Mouse (Mus musculus) limb, embryonic 14.5 days (tissue): ENCODE results near the gene Glrx3. TPM values are rescaled to one million over a fixed set of nuclear protein-coding genes. Genes with fewer than 3 reads are reported as not detected.

Source experiments
- ATAC-seq: fragments of 200-750 bp; cut with Nextera tagmentation; 2 replicates; pipeline ENCODE4 v1.8.0; 2017; ENCODE audit warnings: low read depth, moderate number of reproducible peaks, moderate TSS enrichment; ENCODE audit not compliant: low FRiP score
- DNase-seq: peaks from one replicate; pipeline ENCODE4 v3.0.0-alpha.2; 2015; ENCODE audit warnings: low spot score
- H3K27ac ChIP-seq: fragments of 300-500 bp; sonication (generic); replicated peaks from 2 replicates; pipeline ENCODE4 v1.5.1; 2014; ENCODE audit warnings: low read depth, mild to moderate bottlenecking, low read length, moderate library complexity, mixed read lengths
- H3K27me3 ChIP-seq: fragments of 300-500 bp; sonication (generic); 2 replicates; pipeline ENCODE4 v1.6.1; 2014; ENCODE audit warnings: low read length, mixed read lengths; ENCODE audit not compliant: control insufficient read depth, insufficient read depth
- H3K36me3 ChIP-seq: fragments of 300-500 bp; sonication (generic); 2 replicates; pipeline ENCODE4 v1.6.1; 2014; ENCODE audit warnings: mild to moderate bottlenecking, low read length, moderate library complexity, mixed read lengths; ENCODE audit not compliant: control insufficient read depth, insufficient read depth
- H3K4me1 ChIP-seq: fragments of 300-500 bp; sonication (generic); 2 replicates; pipeline ENCODE4 v1.6.1; 2014; ENCODE audit warnings: antibody characterized with exemption, low read length, mixed read lengths; ENCODE audit not compliant: control insufficient read depth, insufficient read depth
- H3K4me2 ChIP-seq: fragments of 300-500 bp; sonication (generic); replicated peaks from 2 replicates; pipeline ENCODE4 v1.6.1; 2014; ENCODE audit warnings: low read depth, mild to moderate bottlenecking, low read length, moderate library complexity; ENCODE audit not compliant: severe bottlenecking
- H3K4me3 ChIP-seq: fragments of 300-500 bp; sonication (generic); replicated peaks from 2 replicates; pipeline ENCODE4 v1.5.1; 2014; ENCODE audit warnings: low read length
- H3K9ac ChIP-seq: fragments of 300-500 bp; sonication (generic); 2 replicates; pipeline ENCODE4 v1.6.1; 2014; ENCODE audit warnings: mild to moderate bottlenecking, low read depth, low read length, moderate library complexity; ENCODE audit not compliant: severe bottlenecking
- H3K9me3 ChIP-seq: fragments of 300-500 bp; sonication (generic); 2 replicates; pipeline ENCODE4 v1.6.1; 2016; ENCODE audit warnings: low read length; ENCODE audit not compliant: control insufficient read depth
- POLR2A ChIP-seq: fragments of 200-500 bp; IDR thresholded peaks from 2 replicates; pipeline ENCODE4 v1.8.0; 2012; ENCODE audit warnings: inconsistent platforms, mild to moderate bottlenecking, moderate library complexity, borderline replicate concordance; ENCODE audit not compliant: insufficient read depth, insufficient read length; ENCODE audit errors: extremely low read depth
- WGBS: fragments of 180-500 bp; shearing (Covaris S2); extraction: QIAGEN DNeasy Blood & Tissue Kit; methylation state at CpG from one replicate; pipeline ENCODE4 v1.1.7; 2014; 5-methylcytosine and 5-hydroxymethylcytosine counted together
- polyA plus RNA-seq, 2 experiments: library from polyadenylated mRNA; depleted of rRNA in 1 of 2; stranded (reverse) in 1 of 2; unstranded in 1 of 2; fragments of >200 nt; fragmentation: Nextera tagmentation in 1 of 2; extraction: Ambion mirVana in 1 of 2; gene quantifications; 2 replicates each; pipeline versions ENCODE4 v1.2.1 to v1.2.3; 2012 to 2014

The Glrx3 gene
- polyA plus RNA-seq, 2 experiments = 170 to 274 TPM

DNA sequence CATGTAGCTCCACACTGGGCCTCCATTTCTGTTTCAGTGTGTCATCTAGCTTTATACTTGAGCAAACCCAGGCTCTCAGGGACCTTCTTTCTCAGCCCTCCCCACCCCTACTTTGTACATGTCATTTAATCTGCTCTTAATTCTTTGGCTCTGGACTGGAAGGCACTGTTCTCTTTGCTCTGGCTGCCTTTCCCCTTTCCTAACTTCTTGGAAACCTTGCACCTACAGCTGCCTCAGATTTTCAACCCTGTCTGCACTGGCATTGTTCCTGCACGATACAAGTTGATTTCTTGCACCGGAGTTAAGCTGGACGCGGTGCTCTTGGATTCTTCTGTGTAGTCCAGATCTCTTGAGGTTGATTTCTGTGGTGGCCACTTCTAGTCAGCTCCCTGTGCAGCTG is 5.5 kb downstream of the Glrx3 start:
- ATAC-seq (no peak), DNase-seq (no peak)
- H3K27ac ChIP-seq = no peak overlapping the region
- H3K4me2 ChIP-seq = no peak overlapping the region
- H3K36me3 ChIP-seq = peaks cover 20% of the 10 kb centered on the region
- no peaks in the 10 kb centered on the region for H3K27me3 ChIP-seq
- H3K4me1 ChIP-seq = peaks cover 11% of the 10 kb centered on the region
- H3K9me3 ChIP-seq = no peaks in the 10 kb centered on the region
- H3K9ac ChIP-seq = no peak overlapping the region
- H3K4me3 ChIP-seq = no peak overlapping the region
- 86% methylated on average over 4 of the region's 4 CpGs for WGBS
- TF ChIP-seq POLR2A = no peak

DNA sequence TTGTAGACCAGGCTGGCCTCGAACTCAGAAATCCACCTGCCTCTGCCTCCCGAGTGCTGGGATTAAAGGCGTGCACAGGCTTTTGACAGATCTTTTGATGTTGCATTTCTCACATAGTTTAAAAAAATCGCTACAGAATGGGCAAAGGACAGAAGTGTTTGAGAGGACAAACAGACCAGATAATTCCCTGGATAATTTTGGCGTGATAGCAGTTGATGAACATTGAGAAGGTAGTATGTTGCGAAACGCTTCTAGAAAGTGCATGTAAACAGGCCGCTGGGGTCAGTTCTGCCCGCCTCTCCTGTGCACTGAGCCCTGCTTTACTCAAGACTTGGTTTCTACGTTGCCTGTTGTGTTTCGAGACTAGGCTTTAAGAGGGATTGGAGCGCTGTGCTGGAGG is 7.9 kb downstream of the Glrx3 start:
- H3K4me2 ChIP-seq = no peak overlapping the region
- H3K9ac ChIP-seq = no peak overlapping the region
- no peak overlapping the region for H3K27ac ChIP-seq
- peaks cover 4% of the 10 kb centered on the region; the same call in 1 of the 2 replicates for H3K4me1 ChIP-seq
- H3K4me3 ChIP-seq = no peak overlapping the region
- DNase-seq (no peak), ATAC-seq (no peak)
- TF ChIP-seq POLR2A = no peak
- WGBS = 91% methylated on average over 12 of the region's 12 CpGs
- no peaks in the 10 kb centered on the region for H3K9me3 ChIP-seq
- no peaks in the 10 kb centered on the region for H3K27me3 ChIP-seq
- H3K36me3 ChIP-seq = peaks cover 30% of the 10 kb centered on the region

DNA sequence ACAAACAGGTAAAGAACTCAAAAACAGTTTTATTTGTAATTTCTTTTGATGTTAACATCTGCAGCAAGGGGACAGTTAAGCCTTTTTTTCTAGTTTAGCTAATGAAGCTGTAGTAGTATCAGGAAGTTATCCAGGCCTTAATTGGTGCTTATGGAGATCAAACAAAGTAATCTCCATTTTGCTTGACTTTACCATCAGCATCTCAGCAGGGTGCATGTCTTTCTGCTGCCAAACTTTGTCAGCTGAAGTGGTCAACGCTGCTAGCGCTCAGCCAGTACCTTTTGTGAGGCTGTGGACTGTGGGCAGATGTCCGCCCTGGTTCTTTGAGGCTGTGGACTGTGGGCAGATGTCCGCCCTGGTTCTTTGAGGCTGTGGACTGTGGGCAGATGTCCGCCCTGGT is 24.0 kb downstream of the Glrx3 start:
- WGBS = 64% methylated on average over 5 of the region's 5 CpGs

DNA sequence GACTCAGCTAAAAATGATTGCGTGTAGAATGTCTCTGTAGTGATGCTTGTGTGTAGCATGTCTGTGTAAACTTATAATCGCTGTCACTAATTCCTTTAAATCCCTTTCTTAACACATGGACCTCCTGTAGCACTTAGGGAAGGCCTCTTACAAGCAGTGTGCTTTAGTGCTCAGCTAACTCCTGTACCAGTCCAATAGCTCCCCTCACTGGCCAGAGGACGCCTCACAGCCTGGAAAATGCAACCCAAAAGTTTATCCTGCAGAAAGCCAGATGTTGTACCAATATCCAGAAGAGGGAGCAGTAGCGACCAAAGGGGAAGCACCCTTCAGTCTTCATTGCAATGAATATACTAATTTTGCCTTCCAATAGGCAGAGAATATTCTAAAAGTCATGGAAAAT is 30.8 kb downstream of the Glrx3 start:
- Histone ChIP-seq H3K4me1 (no peaks in the 10 kb centered on the region), H3K4me2 (no peak overlapping the region), H3K27me3 (no peaks in the 10 kb centered on the region), H3K4me3 (no peak overlapping the region), H3K9ac (no peak overlapping the region), H3K36me3 (peaks cover 53% of the 10 kb centered on the region), H3K27ac (no peak overlapping the region), H3K9me3 (no peaks in the 10 kb centered on the region)
- DNase-seq = peak; percentile 55
- 72% methylated on average over 4 of the region's 4 CpGs for WGBS
- ATAC-seq = peak; percentile 46; the same call in 1 of the 2 replicates
- no peak for TF ChIP-seq POLR2A

More for the DNA sequence above, 24.0 kb downstream of the Glrx3 start:
- TF ChIP-seq POLR2A = no peak
- H3K9ac ChIP-seq = no peak overlapping the region
- no peaks in the 10 kb centered on the region; the same call in 1 of the 2 replicates for H3K4me1 ChIP-seq
- no peak overlapping the region for H3K4me2 ChIP-seq
- peaks cover 67% of the 10 kb centered on the region for H3K36me3 ChIP-seq
- no peaks in the 10 kb centered on the region for H3K27me3 ChIP-seq
- ATAC-seq = no peak
- no peaks in the 10 kb centered on the region for H3K9me3 ChIP-seq
- no peak overlapping the region for H3K4me3 ChIP-seq
- no peak for DNase-seq
- no peak overlapping the region for H3K27ac ChIP-seq

DNA sequence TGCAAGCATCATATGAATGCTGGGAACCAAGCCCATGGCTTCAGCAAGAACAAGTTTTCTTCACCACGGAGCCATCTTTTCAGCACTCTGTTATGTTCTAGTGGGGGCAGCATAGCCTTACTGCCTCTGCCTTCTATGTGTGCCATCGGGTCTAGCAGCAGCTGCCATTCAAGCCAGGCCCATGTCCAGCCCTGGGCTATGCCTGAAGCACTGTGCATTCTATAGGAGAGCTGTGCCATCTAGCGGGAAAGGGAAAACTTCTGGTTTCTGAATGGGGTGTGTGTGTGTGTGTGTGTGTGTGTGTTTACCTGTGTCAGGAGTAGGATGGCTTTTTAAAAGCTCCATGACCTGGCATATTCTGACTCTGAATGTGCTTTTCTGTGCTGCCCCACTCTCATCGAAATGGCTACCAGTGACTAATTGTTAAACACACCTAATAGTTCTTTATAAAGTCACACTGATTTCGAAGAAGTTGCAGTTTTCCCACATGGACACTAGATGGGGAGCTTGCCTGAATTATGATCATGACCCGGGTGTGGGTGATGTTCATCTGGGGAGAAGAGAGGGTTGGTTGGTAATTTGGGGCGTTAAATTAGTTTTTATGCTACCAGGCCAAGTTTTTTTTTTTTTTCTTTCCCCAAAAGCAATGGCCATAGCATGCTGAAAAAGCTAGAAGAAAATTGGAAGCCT is 34.2 kb downstream of the Glrx3 start:
- Histone ChIP-seq H3K9me3 (no peaks in the 10 kb centered on the region), H3K9ac (no peak overlapping the region), H3K4me2 (no peak overlapping the region), H3K4me1 (no peaks in the 10 kb centered on the region), H3K4me3 (no peak overlapping the region), H3K27ac (no peak overlapping the region), H3K36me3 (peaks cover 28% of the 10 kb centered on the region), H3K27me3 (no peaks in the 10 kb centered on the region)
- DNase-seq (no peak), ATAC-seq (0 out of 2 replicates have a peak, but pooled peaks have one; percentile 8)
- 52% methylated on average over 7 of the region's 7 CpGs for WGBS
- no peak for TF ChIP-seq POLR2A
